Mouse (Mus musculus): Measurements from ENCODE around the gene Atf7.

DNA sequence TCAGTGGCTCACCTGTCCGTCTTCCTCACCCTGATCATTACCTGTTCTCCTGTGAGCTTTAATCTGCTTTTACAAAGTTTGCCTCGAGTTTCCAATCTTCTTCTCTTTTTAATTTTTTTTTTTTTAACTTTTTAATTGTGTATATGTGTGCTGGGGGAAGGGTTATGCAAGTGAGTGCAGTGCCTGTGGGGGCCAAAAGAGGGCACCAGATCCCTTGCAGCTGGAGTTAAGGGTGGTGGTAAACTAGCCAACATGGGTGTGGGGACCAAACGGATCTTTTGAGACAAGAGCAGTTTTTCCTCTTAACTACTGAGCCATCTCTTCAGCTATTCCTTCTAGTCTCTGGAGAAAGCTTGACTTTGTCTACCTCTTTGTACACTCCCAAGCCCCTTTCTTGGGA lies 97.3 kb downstream of the Atf7 start:
- TF ChIP-seq CTCF (IDR thresholded peaks at IDR 0.05; ENCODE audit: low read depth): peak; percentile 46
- no peak for TF ChIP-seq EP300 (IDR thresholded peaks at IDR 0.05; ENCODE audit: low read depth)

Measured in heart, postnatal 0 days (tissue).